Mouse (Mus musculus): Measurements from ENCODE around the gene Drd4.

Gene Drd4

GRCm38 (mm10) chr7:141292583-141293388 is 980 bp downstream of the Drd4 start:
- DNase-seq, result no peak

GRCm38 (mm10) chr7:141293852-141294471 is 2.2 kb downstream of the Drd4 start:
- peak; percentile 42 for DNase-seq

GRCm38 (mm10) chr7:141294479-141294878 is 2.7 kb downstream of the Drd4 start:
- DNase-seq, result no peak

GRCm38 (mm10) chr7:141297926-141298650 is 6.3 kb downstream of the Drd4 start:
- DNase-seq, result no peak

- DNase-seq, result no peak
These were observed 7.4 kb downstream of the Drd4 start for GRCm38 (mm10) chr7:141299175-141299574.

GRCm38 (mm10) chr7:141301386-141301785 is 9.6 kb downstream of the Drd4 start:
- no peak for DNase-seq

GRCm38 (mm10) chr7:141302702-141303268 is 11.0 kb downstream of the Drd4 start:
- no peak for DNase-seq

GRCm38 (mm10) chr7:141304537-141304936 is 12.7 kb downstream of the Drd4 start:
- no peak for DNase-seq

GRCm38 (mm10) chr7:141314416-141314815 is 22.6 kb downstream of the Drd4 start:
- DNase-seq, result no peak

- no peak for DNase-seq
These were observed 23.3 kb downstream of the Drd4 start for GRCm38 (mm10) chr7:141315076-141315475.

- peak; percentile 64 for DNase-seq
These were observed 24.2 kb downstream of the Drd4 start for GRCm38 (mm10) chr7:141315974-141316373.

- DNase-seq, result no peak
These were observed 25.9 kb downstream of the Drd4 start for GRCm38 (mm10) chr7:141317619-141318132.

- no peak for DNase-seq
These were observed 27.6 kb downstream of the Drd4 start for GRCm38 (mm10) chr7:141319446-141319845.

- DNase-seq, result no peak
These were observed 32.9 kb downstream of the Drd4 start for GRCm38 (mm10) chr7:141324686-141325085.

- DNase-seq, result peak; percentile 30
These were observed 35.0 kb downstream of the Drd4 start for GRCm38 (mm10) chr7:141326546-141327446.

GRCm38 (mm10) chr7:141327469-141328372 is 35.9 kb downstream of the Drd4 start, which contains the start of the genes Deaf1 and Tmem80:
Gene Deaf1, minus strand, starts transcription at chr7:141327690.
Gene Tmem80, plus strand, starts transcription at chr7:141327739.
- DNase-seq, result peak; percentile 100

GRCm38 (mm10) chr7:141328373-141328990 is 36.7 kb downstream of the Drd4 start:
- no peak for DNase-seq

- no peak for DNase-seq
These were observed 38.9 kb downstream of the Drd4 start for GRCm38 (mm10) chr7:141330706-141331105.

GRCm38 (mm10) chr7:141331990-141332389 is 40.2 kb downstream of the Drd4 start:
- peak; percentile 67 for DNase-seq

GRCm38 (mm10) chr7:141335044-141335579 is 43.3 kb downstream of the Drd4 start:
- no peak for DNase-seq

All from lung, postnatal 36 days (tissue).